Comparison of ENCODE assay signal across 30 mouse cellular contexts in genomic region chr14:7833458-7833857, GRCm38 (mm10). TPM values are rescaled to one million over a fixed set of nuclear protein-coding genes. Genes with fewer than 3 reads are reported as not detected.
DNase-seq lines count a peak whose midpoint lies in the region; ATAC-seq and TF ChIP-seq lines count a peak whose summit lies in the region.
"Had no signal": no experiment of that assay in that cellular context is flagged by ENCODE, and none has a peak within 500 bp of the region (broad histone marks: within the 10 kb centered on the region; RNA-seq: fewer than 3 reads in every experiment).

No protein-coding gene starts in this region.

- H3K27me3 ChIP-seq in midbrain, embryonic 11.5 days (ENCODE audit: control insufficient read depth, insufficient read depth, low read length) = no peaks in the 10 kb centered on the region
- no peaks in the 10 kb centered on the region for H3K27me3 ChIP-seq in midbrain, embryonic 15.5 days (replicated peaks)
- no peaks in the 10 kb centered on the region for H3K27me3 ChIP-seq in C2C12 (ENCODE audit: control insufficient read depth, insufficient read depth, insufficient read length)
- no peaks in the 10 kb centered on the region for H3K27me3 ChIP-seq in limb, embryonic 12.5 days
- no peaks in the 10 kb centered on the region for H3K27me3 ChIP-seq in forebrain, embryonic 10.5 days (ENCODE audit: poor library complexity, severe bottlenecking)
- H3K27me3 ChIP-seq in liver, embryonic 12.5 days (replicated peaks) = no peaks in the 10 kb centered on the region
- H3K27me3 ChIP-seq: embryonic facial prominence, embryonic 15.5 days; forebrain, embryonic 15.5 days; heart, embryonic 15.5 days; hindbrain, embryonic 13.5 days; Patski had no signal

- no peaks in the 10 kb centered on the region for H3K9me3 ChIP-seq in midbrain, embryonic 11.5 days (ENCODE audit: control insufficient read depth, low read length)
- H3K9me3 ChIP-seq in midbrain, embryonic 15.5 days = no peaks in the 10 kb centered on the region
- H3K9me3 ChIP-seq in limb, embryonic 12.5 days = no peaks in the 10 kb centered on the region
- H3K9me3 ChIP-seq in forebrain, embryonic 10.5 days = 0 out of 2 replicates have a peak, but pooled peaks cover 3% of the 10 kb centered on the region
- no peaks in the 10 kb centered on the region for H3K9me3 ChIP-seq in liver, embryonic 12.5 days (replicated peaks)
- H3K9me3 ChIP-seq: embryonic facial prominence, embryonic 15.5 days; forebrain, embryonic 15.5 days; heart, embryonic 15.5 days; hindbrain, embryonic 13.5 days had no signal

- no peak overlapping the region for H3K27ac ChIP-seq in midbrain, embryonic 11.5 days (ENCODE audit: low read depth, low read length)
- H3K27ac ChIP-seq in midbrain, embryonic 15.5 days = no peak overlapping the region
- peak overlapping the region; percentile 69 for H3K27ac ChIP-seq in limb, embryonic 12.5 days
- H3K27ac ChIP-seq in olfactory bulb, adult 2 months (ENCODE audit: insufficient read depth, low read depth, low read length) = 0 out of 2 replicates have a peak overlapping the region, but pooled peaks have one; percentile 42
- H3K27ac ChIP-seq in forebrain, embryonic 10.5 days = no peak overlapping the region
- H3K27ac ChIP-seq in liver, embryonic 12.5 days = no peak overlapping the region
- H3K27ac ChIP-seq: embryonic facial prominence, embryonic 15.5 days; forebrain, embryonic 15.5 days; heart, adult 2 months; heart, embryonic 15.5 days; hindbrain, embryonic 13.5 days; hindbrain, postnatal 0 days had no signal

- no peaks in the 10 kb centered on the region for H3K4me1 ChIP-seq in midbrain, embryonic 11.5 days (ENCODE audit: control insufficient read depth, insufficient read depth, low read length)
- no peaks in the 10 kb centered on the region for H3K4me1 ChIP-seq in midbrain, embryonic 15.5 days
- H3K4me1 ChIP-seq in limb, embryonic 12.5 days (replicated peaks) = peaks cover 46% of the 10 kb centered on the region
- H3K4me1 ChIP-seq in olfactory bulb, adult 2 months (ENCODE audit: control insufficient read depth, insufficient read depth, low read length) = peaks cover 8% of the 10 kb centered on the region
- H3K4me1 ChIP-seq in forebrain, embryonic 10.5 days = peaks cover 43% of the 10 kb centered on the region
- no peaks in the 10 kb centered on the region for H3K4me1 ChIP-seq in liver, embryonic 12.5 days

- no peak overlapping the region for H3K4me2 ChIP-seq in midbrain, embryonic 11.5 days
- H3K4me2 ChIP-seq in midbrain, embryonic 15.5 days = no peak overlapping the region
- H3K4me2 ChIP-seq in limb, embryonic 12.5 days = no peak overlapping the region
- H3K4me2 ChIP-seq in liver, embryonic 12.5 days = no peak overlapping the region
- H3K4me2 ChIP-seq: embryonic facial prominence, embryonic 15.5 days; forebrain, embryonic 15.5 days; heart, embryonic 11.5 days; heart, embryonic 15.5 days; hindbrain, embryonic 13.5 days had no signal

- H3K36me3 ChIP-seq in midbrain, embryonic 11.5 days (ENCODE audit: control insufficient read depth, insufficient read depth, low read length) = no peaks in the 10 kb centered on the region
- H3K36me3 ChIP-seq in midbrain, embryonic 15.5 days (replicated peaks) = no peaks in the 10 kb centered on the region
- peaks cover 22% of the 10 kb centered on the region for H3K36me3 ChIP-seq in C2C12 (ENCODE audit: control insufficient read depth, insufficient read depth)
- peaks cover 6% of the 10 kb centered on the region; the same call in 1 of the 2 replicates for H3K36me3 ChIP-seq in limb, embryonic 12.5 days
- H3K36me3 ChIP-seq in forebrain, embryonic 10.5 days (replicated peaks) = peaks cover 16% of the 10 kb centered on the region
- no peaks in the 10 kb centered on the region for H3K36me3 ChIP-seq in liver, embryonic 12.5 days
- H3K36me3 ChIP-seq: embryonic facial prominence, embryonic 15.5 days; forebrain, embryonic 15.5 days; heart, embryonic 15.5 days; hindbrain, embryonic 13.5 days had no signal

- 87% methylated on average over 4 of the region's 4 CpGs for WGBS in midbrain, embryonic 11.5 days
- 81% methylated on average over 4 of the region's 4 CpGs for WGBS in midbrain, embryonic 15.5 days
- WGBS in limb, embryonic 12.5 days = 42% methylated on average over 4 of the region's 4 CpGs
- WGBS in olfactory bulb, adult 2 months = 49% methylated on average over 4 of the region's 4 CpGs
- WGBS in forebrain, embryonic 10.5 days = 84% methylated on average over 4 of the region's 4 CpGs
- WGBS in liver, embryonic 12.5 days (ENCODE audit: insufficient replicate concordance) = 52% methylated on average over 4 of the region's 4 CpGs

- TF ChIP-seq CTCF in C2C12 (IDR thresholded peaks at IDR 0.05; ENCODE audit: control insufficient read depth, insufficient read depth, insufficient read length) = no peak
- no peak for TF ChIP-seq CTCF in olfactory bulb, adult 2 months (IDR thresholded peaks at IDR 0.05; ENCODE audit: insufficient read depth, low read depth, low read length)

- peaks cover 100% of the 10 kb centered on the region for H3K79me2 ChIP-seq in C2C12 (ENCODE audit: control insufficient read depth, insufficient read depth)

- DNase-seq in midbrain, embryonic 11.5 days (ENCODE audit: low spot score, missing footprints) = peak; percentile 6
- no peak for DNase-seq in forebrain, embryonic 10.5 days (ENCODE audit: extremely low spot score, low spot score)
- DNase-seq: adrenal gland, adult 2 months; adrenal gland, postnatal 36 days; B cell, adult 2 months; cerebellum, adult 11 months; cerebellum, adult 8-10 months; cerebellum, postnatal 14 days; embryo, embryonic 11 days; gastrocnemius, postnatal 10 days; heart, adult 2 months; heart, postnatal 14 days had no signal

- no peak for ATAC-seq in midbrain, embryonic 11.5 days (ENCODE audit: low FRiP score)
- ATAC-seq in midbrain, embryonic 15.5 days (replicated peaks) = no peak
- no peak for ATAC-seq in limb, embryonic 12.5 days (ENCODE audit: insufficient number of reproducible peaks, insufficient read depth, low FRiP score, low TSS enrichment, low read depth)
- no peak for ATAC-seq in inflammation-experienced regulatory T-cells, adult 6 months
- ATAC-seq in liver, embryonic 12.5 days = no peak
- ATAC-seq: forebrain, embryonic 15.5 days; hindbrain, postnatal 0 days; Patski had no signal

- H3K4me3 ChIP-seq in midbrain, embryonic 11.5 days (ENCODE audit: low read depth, low read length) = no peak overlapping the region
- no peak overlapping the region for H3K4me3 ChIP-seq in midbrain, embryonic 15.5 days
- no peak overlapping the region for H3K4me3 ChIP-seq in C2C12 (ENCODE audit: insufficient read depth, poor library complexity, severe bottlenecking)
- H3K4me3 ChIP-seq in limb, embryonic 12.5 days (replicated peaks) = no peak overlapping the region
- H3K4me3 ChIP-seq in olfactory bulb, adult 2 months (ENCODE audit: insufficient read depth, low read depth, low read length) = no peak overlapping the region
- no peak overlapping the region for H3K4me3 ChIP-seq in forebrain, embryonic 10.5 days
- H3K4me3 ChIP-seq in liver, embryonic 12.5 days = no peak overlapping the region
- H3K4me3 ChIP-seq: embryonic facial prominence, embryonic 15.5 days; erythroblast, embryonic 14.5 days; forebrain, embryonic 15.5 days; heart, adult 2 months; heart, embryonic 15.5 days; hindbrain, embryonic 13.5 days had no signal

- no peak overlapping the region for H3K9ac ChIP-seq in midbrain, embryonic 11.5 days (ENCODE audit: low read length)
- H3K9ac ChIP-seq in midbrain, embryonic 15.5 days = no peak overlapping the region
- no peak overlapping the region for H3K9ac ChIP-seq in limb, embryonic 12.5 days (replicated peaks)
- H3K9ac ChIP-seq in liver, embryonic 12.5 days = no peak overlapping the region
- H3K9ac ChIP-seq: embryonic facial prominence, embryonic 15.5 days; forebrain, embryonic 15.5 days; heart, embryonic 15.5 days; hindbrain, embryonic 13.5 days had no signal

- H3K79me3 ChIP-seq in C2C12 (ENCODE audit: low read depth) = peaks cover 89% of the 10 kb centered on the region

- TF ChIP-seq POLR2A in olfactory bulb, adult 2 months (IDR thresholded peaks at IDR 0.05; ENCODE audit: insufficient read depth, low read depth, low read length) = no peak

- no peak overlapping the region for H3ac ChIP-seq in C2C12 (ENCODE audit: control insufficient read depth, insufficient read length, low read depth)

TF ChIP-seq in C2C12, 6 proteins besides CTCF, POLR2A, EP300 and RAD21:
- TF ChIP-seq FOSL1 (IDR thresholded peaks at IDR 0.05; ENCODE audit: insufficient read depth, low read length, poor library complexity, severe bottlenecking) = no peak
- TF ChIP-seq MYOD1 (IDR thresholded peaks at IDR 0.05; ENCODE audit: control insufficient read depth, insufficient read length, low read depth) = peak; percentile 51
- no peak for TF ChIP-seq CEBPB (IDR thresholded peaks at IDR 0.05; ENCODE audit: low read depth)
- no peak for TF ChIP-seq USF1 (IDR thresholded peaks at IDR 0.05; ENCODE audit: low read depth)
- peak; percentile 40 for TF ChIP-seq MAX (IDR thresholded peaks at IDR 0.05)
- TF ChIP-seq MYOG (IDR thresholded peaks at IDR 0.05; ENCODE audit: control insufficient read depth, extremely low read depth, insufficient read length) = no peak

RNA-seq across cellular contexts. Expression of gene Flnb, which starts 15.7 kb away (rescaled TPM):
- 10.9 and 12.0 TPM in 2 replicates for polyA plus RNA-seq in midbrain, embryonic 11.5 days (2014; fragmentation: Nextera tagmentation; extraction: Ambion mirVana)
- 12.0 and 12.6 TPM in 2 replicates for polyA plus RNA-seq in midbrain, embryonic 15.5 days (2015; fragmentation: Nextera tagmentation; extraction: Ambion mirVana)
- 154 TPM for polyA plus RNA-seq in C2C12 (2012; fragmentation: generic; extraction: Trizol)
- 56.7 and 61.9 TPM in 2 replicates for polyA plus RNA-seq in limb, embryonic 12.5 days (2016; fragmentation: Nextera tagmentation; extraction: Ambion mirVana)
- not detected in 2 replicates for polyA plus RNA-seq in olfactory bulb, adult 2 months (2012; ENCODE audit: insufficient read depth, insufficient read length, low replicate concordance, missing spikeins)
- 10 to 100 TPM in 1 of 3 experiments, 1 to 10 TPM in 2; 5.4 to 11.4 (median 6.1) TPM for polyA plus RNA-seq in inflammation-experienced regulatory T-cells, adult 6 months (2017; shearing (Covaris generic))
- polyA plus RNA-seq in forebrain, embryonic 10.5 days (2016; fragmentation: Nextera tagmentation; extraction: Ambion mirVana) = 22.9 and 24.2 TPM in 2 replicates
- 7.4 and 8.7 TPM in 2 replicates for polyA plus RNA-seq in liver, embryonic 12.5 days (2016; fragmentation: Nextera tagmentation; extraction: Ambion mirVana)

RNA-seq across cellular contexts. Expression of gene Gm26661, which starts 42.1 kb away (rescaled TPM):
- not detected in 2 replicates for polyA plus RNA-seq in midbrain, embryonic 11.5 days (2014; fragmentation: Nextera tagmentation; extraction: Ambion mirVana)
- polyA plus RNA-seq in midbrain, embryonic 15.5 days (2015; fragmentation: Nextera tagmentation; extraction: Ambion mirVana) = not detected in 2 replicates
- polyA plus RNA-seq in C2C12 (2012; fragmentation: generic; extraction: Trizol) = not detected
- not detected in 2 replicates for polyA plus RNA-seq in limb, embryonic 12.5 days (2016; fragmentation: Nextera tagmentation; extraction: Ambion mirVana)
- not detected in 2 replicates for polyA plus RNA-seq in olfactory bulb, adult 2 months (2012; ENCODE audit: insufficient read depth, insufficient read length, low replicate concordance, missing spikeins)
- polyA plus RNA-seq in inflammation-experienced regulatory T-cells, adult 6 months (2017; shearing (Covaris generic)) = not detected
- not detected in 2 replicates for polyA plus RNA-seq in forebrain, embryonic 10.5 days (2016; fragmentation: Nextera tagmentation; extraction: Ambion mirVana)
- polyA plus RNA-seq in liver, embryonic 12.5 days (2016; fragmentation: Nextera tagmentation; extraction: Ambion mirVana) = not detected in 2 replicates
- polyA plus RNA-seq: adrenal gland, adult 2 months; brain, embryonic 14.5 days; embryonic facial prominence, embryonic 11.5 days; embryonic facial prominence, embryonic 15.5 days; erythroblast, embryonic 14.5 days; forebrain, embryonic 11.5 days; forebrain, embryonic 15.5 days; gonadal fat pad, adult 2 months; heart, adult 2 months; heart, embryonic 11.5 days; heart, embryonic 15.5 days; hindbrain, embryonic 13.5 days; Patski had no signal

Comparison
In these comparisons a context has a peak if more than half of its experiments do, and no peak if none do; other contexts are left out.
1. H3K27ac ChIP-seq: peak in limb, embryonic 12.5 days (single experiment) and olfactory bulb, adult 2 months (single experiment); none in midbrain, embryonic 11.5 days (single experiment), midbrain, embryonic 15.5 days (single experiment), forebrain, embryonic 10.5 days (single experiment) and liver, embryonic 12.5 days (single experiment).